Mouse (Mus musculus) bone marrow, adult 2 months (tissue): ENCODE results near the gene Map3k11. TPM values are rescaled to one million over a fixed set of nuclear protein-coding genes. Genes with fewer than 3 reads are reported as not detected.

ENCODE experiments used
- H3K27ac ChIP-seq: fragments of 200-500 bp; 2 replicates; pipeline ENCODE4 v1.5.1; 2012; ENCODE audit warnings: low read depth, mild to moderate bottlenecking, control low read depth, inconsistent platforms, low read length; ENCODE audit not compliant: control insufficient read depth, poor library complexity, insufficient read depth
- H3K4me1 ChIP-seq: fragments of 200-500 bp; 2 replicates; pipeline ENCODE4 v1.6.1; 2011; ENCODE audit warnings: low read length; ENCODE audit not compliant: control insufficient read depth, insufficient read depth
- H3K4me3 ChIP-seq: fragments of 200-500 bp; replicated peaks from 2 replicates; pipeline ENCODE3; 2011; ENCODE audit warnings: mild to moderate bottlenecking, low read depth, low read length, control low read depth; ENCODE audit not compliant: control insufficient read depth
- CTCF ChIP-seq: fragments of 200-500 bp; IDR thresholded peaks from 2 replicates; pipeline ENCODE4 v1.5.1; 2011; ENCODE audit warnings: low read length, control low read depth; ENCODE audit not compliant: control insufficient read depth, insufficient read depth
- POLR2A ChIP-seq: fragments of 200-500 bp; IDR thresholded peaks from 2 replicates; pipeline ENCODE4 v1.6.1; 2011; ENCODE audit warnings: low read depth, mild to moderate bottlenecking, control low read depth, low read length, borderline replicate concordance; ENCODE audit not compliant: control insufficient read depth
- WGBS: fragments of 180-500 bp; shearing (Covaris S2); methylation state at CpG from one replicate; pipeline ENCODE4 v1.1.7; 2018; 5-methylcytosine and 5-hydroxymethylcytosine counted together
- polyA plus RNA-seq: library from polyadenylated mRNA; stranded (reverse); fragments of >200 nt; gene quantifications from 2 replicates; pipeline ENCODE4 v1.2.4, GENCODE M21; 2011; ENCODE audit warnings: low replicate concordance; ENCODE audit not compliant: missing spikeins, insufficient read depth, insufficient read length

Map3k11 gene
- polyA plus RNA-seq, 1 experiment: 60.5 TPM

DNA sequence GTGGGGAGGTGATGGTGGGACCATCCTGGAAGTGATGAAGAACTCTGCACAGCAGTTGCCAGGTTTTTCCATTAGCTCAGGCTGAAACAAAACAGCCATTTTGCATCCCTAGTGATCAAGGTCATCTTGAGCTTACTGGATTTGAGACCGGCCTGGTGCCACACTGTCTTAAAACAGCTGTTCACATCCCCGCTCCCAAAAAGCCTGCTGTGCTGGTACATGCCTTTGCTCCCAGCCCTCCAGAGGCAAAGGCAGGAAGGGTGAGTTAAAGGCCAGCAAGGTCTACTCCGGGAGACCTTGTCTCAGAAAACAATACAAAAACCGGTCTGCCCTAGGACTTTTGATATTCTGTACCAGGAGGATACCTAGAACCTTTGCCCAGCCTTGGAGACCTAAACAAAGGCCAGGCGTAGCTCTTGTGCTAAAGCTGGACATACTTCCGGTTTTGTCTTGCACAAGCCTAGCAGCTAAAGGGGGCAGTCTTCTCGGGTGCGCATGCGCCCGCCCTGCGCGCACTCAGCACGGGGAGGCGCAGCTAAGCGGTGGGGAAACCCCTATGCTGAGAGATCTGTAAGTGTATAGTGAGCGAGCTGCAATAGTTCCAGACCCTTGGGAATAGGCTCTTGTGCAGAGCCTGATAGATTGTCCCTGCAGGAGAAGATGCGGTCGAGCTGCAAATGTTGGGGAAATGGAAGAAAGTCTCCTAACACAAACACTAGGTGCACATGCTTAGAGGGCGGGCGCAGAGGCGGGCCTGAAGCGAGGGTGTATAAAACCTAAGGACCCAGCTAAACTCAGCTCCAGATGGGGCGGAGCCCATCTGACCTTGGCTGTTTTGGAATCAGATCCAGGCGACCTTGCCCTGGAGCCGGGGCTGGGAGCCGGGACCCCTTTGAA, 39.9 kb upstream of the Map3k11 start:
- TF ChIP-seq CTCF (peak; percentile 16; the same call in 1 of the 2 replicates), POLR2A (peak; percentile 50; the same call in 1 of the 2 replicates)
- Histone ChIP-seq H3K4me1 (peaks cover 1% of the 10 kb centered on the region; the same call in 1 of the 2 replicates), H3K4me3 (peak overlapping the region; percentile 2), H3K27ac (peak overlapping the region; percentile 54)
- 8% methylated on average over 26 of the region's 26 CpGs for WGBS

DNA sequence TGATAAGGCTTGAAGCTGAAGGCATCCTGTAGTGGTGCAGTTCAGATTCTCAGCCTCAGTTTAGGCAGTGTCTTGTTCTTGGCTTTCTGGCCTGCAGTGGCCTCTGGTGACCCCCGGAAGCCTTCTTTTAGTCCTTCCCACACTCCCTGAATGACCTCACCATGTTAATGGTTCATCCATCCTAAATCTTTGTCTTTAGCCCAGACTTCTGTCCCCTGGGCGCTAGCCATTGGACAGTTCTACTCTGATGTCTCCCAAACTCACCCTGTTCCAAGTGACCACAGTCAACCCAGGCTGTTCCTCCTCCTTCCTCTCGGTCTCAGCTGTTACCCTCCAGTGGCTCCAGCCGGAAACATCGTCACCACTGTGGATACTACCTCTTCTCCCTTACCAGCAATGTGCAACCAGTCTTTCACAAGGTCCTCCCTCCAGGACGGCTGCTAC, 39.2 kb upstream of the Map3k11 start:
- no peak overlapping the region for H3K4me3 ChIP-seq
- 25% methylated on average over 6 of the region's 6 CpGs for WGBS

DNA sequence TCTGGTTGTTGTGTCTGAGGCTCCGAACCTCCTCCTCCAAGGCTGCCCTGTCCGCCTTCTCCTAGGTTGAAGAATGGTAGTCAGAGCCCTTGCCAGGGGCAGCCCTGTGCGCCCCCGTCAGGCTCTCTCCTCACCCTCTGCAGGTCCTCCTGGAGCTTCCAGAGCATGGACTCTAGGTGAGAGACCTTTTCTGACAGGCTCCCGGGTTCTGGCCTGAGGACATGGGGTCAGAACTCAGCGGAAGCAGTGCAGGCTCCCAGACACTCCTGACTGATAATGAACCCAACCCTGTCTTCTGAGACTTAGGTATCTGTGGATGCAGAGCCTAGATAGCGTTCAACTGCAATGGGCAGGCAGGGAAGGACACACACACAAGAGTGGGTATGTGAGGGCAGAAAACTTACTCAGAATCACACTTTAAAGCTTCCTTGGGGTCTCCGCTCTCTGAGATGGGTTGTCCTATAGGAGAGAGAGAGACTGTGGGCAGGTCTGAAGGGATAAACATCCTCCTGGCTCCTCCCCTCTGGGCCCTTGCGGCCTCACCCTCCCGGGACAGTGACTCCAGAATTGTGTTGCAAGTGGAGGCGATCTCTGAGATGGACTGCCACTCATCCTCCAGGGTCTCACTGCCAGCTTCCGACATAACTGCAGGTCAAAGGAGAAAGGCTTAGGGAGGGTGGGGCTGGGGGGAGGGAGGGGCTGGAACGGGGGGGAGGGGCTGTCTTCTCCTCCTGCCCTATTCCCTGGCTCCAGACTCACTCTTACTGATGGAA, 36.9 kb upstream of the Map3k11 start:
- WGBS: 82% methylated on average over 13 of the region's 13 CpGs
- TF ChIP-seq CTCF (no peak), POLR2A (no peak)
- no peak overlapping the region for H3K4me3 ChIP-seq
- H3K4me1 ChIP-seq: peaks cover 1% of the 10 kb centered on the region; the same call in 1 of the 2 replicates
- no peak overlapping the region for H3K27ac ChIP-seq

More for the DNA sequence above, 39.2 kb upstream of the Map3k11 start:
- Histone ChIP-seq H3K4me1 (peaks cover 1% of the 10 kb centered on the region; the same call in 1 of the 2 replicates), H3K27ac (peak overlapping the region; percentile 23)
- TF ChIP-seq CTCF: no peak
- no peak for TF ChIP-seq POLR2A

DNA sequence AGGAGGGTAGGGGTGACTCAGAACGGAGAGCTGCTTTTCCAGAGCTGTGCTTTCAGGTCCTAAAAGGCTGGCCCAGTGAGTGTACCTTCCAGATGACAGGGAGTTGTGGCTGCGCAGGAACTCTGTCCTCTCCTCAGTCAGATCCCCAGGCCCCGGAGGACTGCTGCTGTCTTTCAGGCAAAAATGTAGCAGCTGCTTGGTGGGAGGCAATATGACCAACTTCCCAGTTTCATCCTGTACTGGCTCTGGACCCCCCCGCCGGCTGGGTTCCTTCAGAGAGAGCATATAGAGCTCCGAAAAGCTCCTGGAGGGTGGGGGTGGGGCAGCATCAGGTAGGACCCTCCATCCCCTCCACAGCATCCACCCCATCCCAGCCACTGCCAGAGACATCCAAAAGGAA, 36.0 kb upstream of the Map3k11 start:
- H3K27ac ChIP-seq: no peak overlapping the region
- TF ChIP-seq POLR2A (no peak), CTCF (no peak)
- peaks cover 1% of the 10 kb centered on the region; the same call in 1 of the 2 replicates for H3K4me1 ChIP-seq
- H3K4me3 ChIP-seq: no peak overlapping the region
- WGBS: 95% methylated on average over 6 of the region's 6 CpGs

DNA sequence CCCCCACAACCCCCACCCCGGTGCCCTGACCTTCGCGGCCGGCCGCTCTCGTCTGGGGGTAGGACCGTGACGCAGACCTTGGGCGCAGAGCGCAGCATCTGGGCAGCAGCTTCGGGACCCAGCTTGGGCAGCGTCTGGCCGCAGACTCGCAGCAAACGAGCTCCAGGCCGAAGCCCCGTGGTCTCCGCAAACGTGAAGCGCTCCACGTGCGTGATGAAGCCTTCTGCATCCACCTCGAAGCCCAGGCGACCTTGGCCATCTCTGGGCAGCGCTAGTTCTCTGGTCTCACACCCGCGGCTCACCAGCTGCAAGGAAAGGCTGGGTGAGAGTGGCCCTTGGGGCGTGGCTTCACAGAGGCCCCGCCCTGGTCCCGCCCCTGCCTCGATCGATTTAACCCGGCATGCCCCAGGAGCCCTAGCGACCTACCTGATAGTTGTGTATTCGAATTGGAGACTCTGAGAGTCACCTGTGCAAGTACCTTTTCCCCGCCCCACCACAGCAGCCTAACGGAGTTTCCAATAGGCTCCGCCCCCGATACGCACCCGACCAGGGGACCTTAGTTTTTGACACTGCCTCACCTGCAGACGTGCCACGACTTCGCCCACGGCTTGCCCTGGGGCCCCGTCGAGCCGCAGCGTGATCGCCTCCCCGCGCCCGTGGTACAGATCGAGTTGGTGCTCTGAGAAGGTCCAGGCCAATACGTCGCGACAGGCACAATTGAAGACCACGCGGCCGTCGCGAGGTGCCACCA, 34.4 kb upstream of the Map3k11 start:
- TF ChIP-seq POLR2A: 0 out of 2 replicates have a peak, but pooled peaks have one; percentile 17
- no peak for TF ChIP-seq CTCF
- H3K4me1 ChIP-seq: no peaks in the 10 kb centered on the region; the same call in 1 of the 2 replicates

DNA sequence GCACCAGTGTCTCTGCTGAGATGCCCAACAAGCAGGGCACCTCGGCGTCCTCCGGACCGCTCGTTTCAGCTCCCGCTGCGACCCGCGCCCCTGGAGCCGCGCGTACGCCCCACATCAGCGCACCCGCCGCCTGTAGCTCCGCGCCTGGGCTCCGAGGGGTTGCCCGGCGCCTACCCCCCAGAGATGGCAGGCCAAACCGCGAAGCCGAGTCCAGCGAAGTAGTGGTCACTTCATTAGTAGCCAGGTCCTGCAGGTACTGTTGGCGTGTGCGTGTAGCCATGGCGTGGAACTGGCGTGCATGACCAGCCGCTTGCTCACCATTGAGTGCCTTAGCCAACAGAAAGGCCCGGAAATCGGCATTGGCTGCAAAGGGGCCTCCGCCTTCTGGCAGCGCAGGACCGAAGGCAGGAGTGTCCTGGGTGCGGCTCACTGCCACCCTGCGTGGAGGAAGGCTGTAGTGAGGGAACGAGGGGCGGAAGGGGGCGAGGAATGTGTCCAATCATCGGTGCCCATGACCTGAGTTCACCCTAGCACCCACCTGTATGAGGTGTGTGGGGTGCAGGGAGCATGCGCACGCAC, 33.7 kb upstream of the Map3k11 start:
- Histone ChIP-seq H3K4me3 (no peak overlapping the region), H3K4me1 (no peaks in the 10 kb centered on the region), H3K27ac (no peak overlapping the region; the same call in 1 of the 2 replicates)
- WGBS: 97% methylated on average over 43 of the region's 43 CpGs
- TF ChIP-seq POLR2A (no peak), CTCF (no peak)

More for the DNA sequence above, 34.4 kb upstream of the Map3k11 start:
- Histone ChIP-seq H3K4me3 (no peak overlapping the region), H3K27ac (no peak overlapping the region)
- WGBS: 93% methylated on average over 62 of the region's 62 CpGs

DNA sequence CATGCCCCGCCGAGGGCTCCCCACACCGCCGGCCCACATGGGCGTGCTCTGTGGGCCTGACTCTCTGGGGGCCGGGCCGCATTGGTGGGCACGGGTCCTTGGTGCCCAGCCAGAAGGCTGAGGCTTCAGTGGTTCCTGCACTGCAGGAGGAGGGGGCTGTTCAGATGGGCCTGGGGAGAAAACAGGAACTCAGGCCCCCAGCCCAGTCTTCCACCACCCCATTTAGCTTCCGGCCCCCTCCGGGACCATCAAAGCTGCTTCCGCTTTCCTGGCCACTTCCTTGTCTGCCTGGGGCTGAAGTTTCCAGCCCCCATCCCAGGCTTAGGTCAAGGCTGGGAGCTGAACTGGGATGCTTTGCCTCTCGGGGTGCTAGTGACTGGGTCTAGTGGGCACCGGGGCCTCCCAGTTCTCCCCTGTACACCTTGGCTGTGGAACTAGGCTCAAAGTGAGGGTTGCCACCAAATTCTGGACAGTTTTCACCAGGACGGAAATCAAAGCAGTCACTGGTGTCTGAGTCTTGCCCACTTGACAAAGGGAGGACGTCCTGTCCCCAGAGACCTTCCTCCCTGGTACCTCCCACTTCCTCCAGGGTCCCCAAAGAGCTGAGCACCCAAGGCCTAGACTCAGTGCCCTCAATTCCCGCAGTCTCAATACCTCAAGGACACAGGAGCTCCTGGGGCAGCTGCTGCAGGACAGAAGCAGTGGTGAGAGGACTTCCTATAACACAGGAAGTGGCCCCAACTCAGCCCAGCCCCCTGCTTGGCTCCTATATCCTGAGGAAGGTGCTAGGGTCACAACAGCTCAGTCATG, 27.4 kb upstream of the Map3k11 start:
- WGBS: 3% methylated on average over 16 of the region's 16 CpGs
- H3K27ac ChIP-seq: peak overlapping the region; percentile 88
- TF ChIP-seq CTCF (no peak; the same call in 1 of the 2 replicates), POLR2A (peak; percentile 39; the same call in 1 of the 2 replicates)
- H3K4me3 ChIP-seq: peak overlapping the region; percentile 65
- peaks cover 4% of the 10 kb centered on the region; the same call in 1 of the 2 replicates for H3K4me1 ChIP-seq
